Mouse (Mus musculus) urinary bladder, adult 2 months (tissue): Measurements from ENCODE around the gene Plcg1. TPM values are rescaled to one million over a fixed set of nuclear protein-coding genes. Genes with fewer than 3 reads are reported as not detected.

ENCODE experiments used
- DNase-seq: peaks from one replicate; pipeline ENCODE4 v3.0.0; 2022; ENCODE audit warnings: low spot score
- polyA plus RNA-seq: library from polyadenylated mRNA; depleted of rRNA; stranded (reverse); fragments of >200 nt; gene quantifications from 2 replicates; pipeline ENCODE4 v1.2.3, GENCODE M21; 2012

The Plcg1 gene
- polyA plus RNA-seq, 1 experiment = 56.5 TPM

GRCm38 (mm10) chr2:160735706-160736310, 4.7 kb downstream of the Plcg1 start:
- no peak for DNase-seq

- DNase-seq = no peak
Observed at GRCm38 (mm10) chr2:160736466-160736865, 5.4 kb downstream of the Plcg1 start.

GRCm38 (mm10) chr2:160738354-160738753, 7.3 kb downstream of the Plcg1 start:
- DNase-seq = no peak

- no peak for DNase-seq
Observed at GRCm38 (mm10) chr2:160739647-160740356, 8.7 kb downstream of the Plcg1 start.

GRCm38 (mm10) chr2:160740521-160741156, 9.5 kb downstream of the Plcg1 start:
- no peak for DNase-seq

GRCm38 (mm10) chr2:160741580-160741979, 10.5 kb downstream of the Plcg1 start:
- no peak for DNase-seq

- DNase-seq = no peak
Observed at GRCm38 (mm10) chr2:160742161-160742609, 11.1 kb downstream of the Plcg1 start.

GRCm38 (mm10) chr2:160744040-160744822, 13.1 kb downstream of the Plcg1 start:
- no peak for DNase-seq

- DNase-seq = no peak
Observed at GRCm38 (mm10) chr2:160744823-160745210, 13.7 kb downstream of the Plcg1 start.

GRCm38 (mm10) chr2:160745497-160745896, 14.4 kb downstream of the Plcg1 start:
- no peak for DNase-seq

GRCm38 (mm10) chr2:160746637-160747036, 15.5 kb downstream of the Plcg1 start:
- no peak for DNase-seq

GRCm38 (mm10) chr2:160747075-160747474, 16.0 kb downstream of the Plcg1 start:
- no peak for DNase-seq

GRCm38 (mm10) chr2:160756583-160757203, 25.6 kb downstream of the Plcg1 start:
- DNase-seq = no peak

- DNase-seq = no peak
Observed at GRCm38 (mm10) chr2:160760433-160761184, 29.5 kb downstream of the Plcg1 start.

GRCm38 (mm10) chr2:160763816-160764215, 32.7 kb downstream of the Plcg1 start:
- DNase-seq = no peak

- DNase-seq = no peak
Observed at GRCm38 (mm10) chr2:160764386-160764785, 33.3 kb downstream of the Plcg1 start.

GRCm38 (mm10) chr2:160765096-160765495, 34.0 kb downstream of the Plcg1 start:
- no peak for DNase-seq

- no peak for DNase-seq
Observed at GRCm38 (mm10) chr2:160766371-160766771, 35.3 kb downstream of the Plcg1 start.

GRCm38 (mm10) chr2:160767201-160767600, 36.1 kb downstream of the Plcg1 start:
- peak; percentile 13 for DNase-seq

- peak; percentile 18 for DNase-seq
Observed at GRCm38 (mm10) chr2:160768097-160768695, 37.1 kb downstream of the Plcg1 start.
